Mouse (Mus musculus) heart, embryonic 14.5 days (tissue): ENCODE data around the gene Prr5l. TPM values are rescaled to one million over a fixed set of nuclear protein-coding genes. Genes with fewer than 3 reads are reported as not detected.

Source experiments
- ATAC-seq: fragments of 200-750 bp; cut with Nextera tagmentation; 2 replicates; pipeline ENCODE4 v1.8.0; 2017; ENCODE audit warnings: low read depth, moderate TSS enrichment; ENCODE audit not compliant: insufficient number of reproducible peaks, insufficient read depth, low FRiP score
- H3K27ac ChIP-seq, 2 experiments: fragments of 200-500 bp in 1 of 2; fragments of 300-500 bp in 1 of 2; sonication (generic) in 1 of 2; replicated peaks in 1 of 2; 2 replicates each; pipeline ENCODE4 v1.5.1; 2012 to 2014; ENCODE audit warnings: low read depth in 2 of 2, low read length in 2 of 2, control low read depth in 1 of 2, mild to moderate bottlenecking in 1 of 2, mixed read lengths in 1 of 2; ENCODE audit not compliant: control insufficient read depth in 1 of 2, insufficient read depth in 1 of 2
- H3K27me3 ChIP-seq: fragments of 300-500 bp; sonication (generic); 2 replicates; pipeline ENCODE4 v1.6.1; 2014; ENCODE audit warnings: mild to moderate bottlenecking, low read length, control low read depth; ENCODE audit not compliant: control insufficient read depth, insufficient read depth
- H3K36me3 ChIP-seq: fragments of 300-500 bp; sonication (generic); 2 replicates; pipeline ENCODE4 v1.6.1; 2014; ENCODE audit warnings: mild to moderate bottlenecking, control low read depth, low read length, mixed read lengths; ENCODE audit not compliant: control insufficient read depth, insufficient read depth
- H3K4me1 ChIP-seq, 2 experiments: fragments of 200-500 bp in 1 of 2; fragments of 300-500 bp in 1 of 2; sonication (generic) in 1 of 2; 2 replicates each; pipeline ENCODE4 v1.6.1; 2012 to 2014; ENCODE audit warnings: low read length in 2 of 2, control low read depth in 1 of 2, mixed read lengths in 1 of 2; ENCODE audit not compliant: control insufficient read depth in 2 of 2, insufficient read depth in 2 of 2
- H3K4me2 ChIP-seq: fragments of 300-500 bp; sonication (generic); 2 replicates; pipeline ENCODE4 v1.6.1; 2014; ENCODE audit warnings: mild to moderate bottlenecking, low read length
- H3K4me3 ChIP-seq, 2 experiments: fragments of 200-500 bp in 1 of 2; fragments of 300-500 bp in 1 of 2; sonication (generic) in 1 of 2; 2 replicates each; pipeline ENCODE4 v1.5.1; 2012 to 2014; ENCODE audit warnings: low read length in 2 of 2, mild to moderate bottlenecking in 2 of 2, control low read depth in 1 of 2, low read depth in 1 of 2, moderate library complexity in 1 of 2; ENCODE audit not compliant: control insufficient read depth in 1 of 2, insufficient read depth in 1 of 2
- H3K9ac ChIP-seq: fragments of 300-500 bp; sonication (generic); 2 replicates; pipeline ENCODE4 v1.6.1; 2014; ENCODE audit warnings: mild to moderate bottlenecking, low read length
- H3K9me3 ChIP-seq: fragments of 300-500 bp; sonication (generic); 2 replicates; pipeline ENCODE4 v1.6.1; 2016; ENCODE audit warnings: low read length, control low read depth; ENCODE audit not compliant: control insufficient read depth
- WGBS: fragments of 180-500 bp; shearing (Covaris S2); extraction: QIAGEN DNeasy Blood & Tissue Kit; methylation state at CpG from one replicate; pipeline ENCODE4 v1.1.7; 2014; 5-methylcytosine and 5-hydroxymethylcytosine counted together
- polyA plus RNA-seq: library from polyadenylated mRNA; unstranded; fragments of >200 nt; fragmentation: Nextera tagmentation; extraction: Ambion mirVana; gene quantifications from 2 replicates; pipeline ENCODE4 v1.2.1, GENCODE M21; 2014

The Prr5l gene
- polyA plus RNA-seq, 1 experiment from 2014 or later, result 7.2 TPM

- H3K9ac ChIP-seq, result no peak overlapping the region
- H3K27ac ChIP-seq, result no peak overlapping the region
- 90% methylated on average over 3 of the region's 3 CpGs for WGBS
- no peaks in the 10 kb centered on the region for H3K27me3 ChIP-seq
- 0 out of 4 replicates have a peak, but pooled peaks cover 0 to 4% of the 10 kb centered on the region in 2 experiments for H3K4me1 ChIP-seq
- no peaks in the 10 kb centered on the region for H3K9me3 ChIP-seq
- ATAC-seq, result no peak
- no peak overlapping the region for H3K4me3 ChIP-seq
- H3K36me3 ChIP-seq, result no peaks in the 10 kb centered on the region
- no peak overlapping the region for H3K4me2 ChIP-seq
These were observed 217.1 kb downstream of the Prr5l start for GRCm38 (mm10) chr2:101665703-101666092.

- no peaks in the 10 kb centered on the region for H3K9me3 ChIP-seq
- H3K27me3 ChIP-seq, result no peaks in the 10 kb centered on the region
- H3K27ac ChIP-seq, result no peak overlapping the region
- no peak overlapping the region for H3K9ac ChIP-seq
- WGBS, result 16% methylated on average over 9 of the region's 9 CpGs
- no peak overlapping the region for H3K4me3 ChIP-seq
- no peak overlapping the region for H3K4me2 ChIP-seq
- no peaks in the 10 kb centered on the region for H3K36me3 ChIP-seq
- no peak for ATAC-seq
- H3K4me1 ChIP-seq, result 0 out of 4 replicates have a peak, but pooled peaks cover 0 to 4% of the 10 kb centered on the region in 2 experiments
These were observed 217.6 kb downstream of the Prr5l start for GRCm38 (mm10) chr2:101665058-101665702.

Other genes starting within 250 kb of the Prr5l start
- gene Rag1, start 233.5 kb downstream of the Prr5l start, polyA plus RNA-seq, result not detected in 2 replicates
- 59.9 and 67.0 TPM in 2 replicates for gene B230118H07Rik, start 233.5 kb downstream of the Prr5l start, polyA plus RNA-seq
- 7.5 and 8.2 TPM in 2 replicates for gene Traf6, start 204.6 kb downstream of the Prr5l start, polyA plus RNA-seq
- gene Commd9, start 3.2 kb upstream of the Prr5l start, polyA plus RNA-seq, result 53.5 and 57.8 TPM in 2 replicates